Mouse (Mus musculus): Measurements from ENCODE around the gene Gm36176. TPM values are rescaled to one million over a fixed set of nuclear protein-coding genes. Genes with fewer than 3 reads are reported as not detected.
A peak's percentile ranks its signal among the peaks of the same experiment; 100 is the strongest.

The Gm36176 gene
- total RNA-seq, 2 experiments from 2014 or later, result not detected

- peak; percentile 60 for ATAC-seq (replicated peaks; ENCODE audit: poor library complexity)
These were observed 32.4 kb downstream of the Gm36176 start for GRCm38 (mm10) chr10:77878985-77879384.

- peak; percentile 66 for ATAC-seq (replicated peaks; ENCODE audit: poor library complexity)
These were observed 33.7 kb downstream of the Gm36176 start for GRCm38 (mm10) chr10:77880305-77880704.

GRCm38 (mm10) chr10:77882553-77882952 is 36.0 kb downstream of the Gm36176 start:
- ATAC-seq (replicated peaks; ENCODE audit: poor library complexity), result no peak

GRCm38 (mm10) chr10:77886007-77886747 is 39.6 kb downstream of the Gm36176 start:
- no peak for ATAC-seq (replicated peaks; ENCODE audit: poor library complexity)

- 0 out of 2 replicates have a peak, but pooled peaks have one; percentile 6 for ATAC-seq (replicated peaks; ENCODE audit: poor library complexity)
These were observed 44.5 kb downstream of the Gm36176 start for GRCm38 (mm10) chr10:77890987-77891565.

GRCm38 (mm10) chr10:77895562-77895961 is 49.0 kb downstream of the Gm36176 start:
- no peak for ATAC-seq (replicated peaks; ENCODE audit: poor library complexity)

Other genes with a start within 250 kb of the Gm36176 start
Only the 30 nearest of the 33 such genes appear.
- 0.12 and 0.96 TPM in 2 replicates for gene Tspear, start 160.2 kb upstream of the Gm36176 start, total RNA-seq (2015)
- gene Tspear, start 160.2 kb upstream of the Gm36176 start, total RNA-seq (2017), result not detected in 2 replicates
- not detected in 2 replicates for gene Gm19402, start 156.0 kb upstream of the Gm36176 start, total RNA-seq (2015)
- gene Gm19402, start 156.0 kb upstream of the Gm36176 start, total RNA-seq (2017), result not detected in 2 replicates
- gene Gm9508, start 149.6 kb upstream of the Gm36176 start, total RNA-seq (2015), result not detected in 2 replicates
- gene Gm9508, start 149.6 kb upstream of the Gm36176 start, total RNA-seq (2017), result not detected in 2 replicates
- gene Gm10272, start 140.2 kb upstream of the Gm36176 start, total RNA-seq (2015), result not detected in 2 replicates
- not detected in 2 replicates for gene Gm10272, start 140.2 kb upstream of the Gm36176 start, total RNA-seq (2017)
- gene Gm10024, start 135.3 kb upstream of the Gm36176 start, total RNA-seq (2015), result not detected in 2 replicates
- gene Gm10024, start 135.3 kb upstream of the Gm36176 start, total RNA-seq (2017), result not detected in 2 replicates
- gene Gm10142, start 131.0 kb upstream of the Gm36176 start, total RNA-seq (2015), result not detected in 2 replicates
- not detected in 2 replicates for gene Gm10142, start 131.0 kb upstream of the Gm36176 start, total RNA-seq (2017)
- gene Krtap12-1, start 126.2 kb upstream of the Gm36176 start, total RNA-seq (2015), result not detected in 2 replicates
- not detected in 2 replicates for gene Krtap12-1, start 126.2 kb upstream of the Gm36176 start, total RNA-seq (2017)
- gene Gm10100, start 120.3 kb upstream of the Gm36176 start, total RNA-seq (2015), result not detected in 2 replicates
- gene Gm10100, start 120.3 kb upstream of the Gm36176 start, total RNA-seq (2017), result not detected in 2 replicates
- not detected in 2 replicates for gene Gm18596, start 104.2 kb upstream of the Gm36176 start, total RNA-seq (2015)
- gene Gm18596, start 104.2 kb upstream of the Gm36176 start, total RNA-seq (2017), result not detected in 2 replicates
- not detected in 2 replicates for gene Gm9736, start 95.4 kb upstream of the Gm36176 start, total RNA-seq (2015)
- gene Gm9736, start 95.4 kb upstream of the Gm36176 start, total RNA-seq (2017), result not detected in 2 replicates
- gene Gm3233, start 87.1 kb upstream of the Gm36176 start, total RNA-seq (2015), result not detected in 2 replicates
- not detected in 2 replicates for gene Gm3233, start 87.1 kb upstream of the Gm36176 start, total RNA-seq (2017)
- gene Gm3238, start 75.5 kb upstream of the Gm36176 start, total RNA-seq (2015), result not detected in 2 replicates
- not detected in 2 replicates for gene Gm3238, start 75.5 kb upstream of the Gm36176 start, total RNA-seq (2017)
- gene Gm7138, start 69.9 kb upstream of the Gm36176 start, total RNA-seq (2015), result not detected in 2 replicates
- not detected in 2 replicates for gene Gm7138, start 69.9 kb upstream of the Gm36176 start, total RNA-seq (2017)
- not detected in 2 replicates for gene Gm3250, start 64.3 kb upstream of the Gm36176 start, total RNA-seq (2015)
- not detected in 2 replicates for gene Gm3250, start 64.3 kb upstream of the Gm36176 start, total RNA-seq (2017)
- not detected in 2 replicates for gene Gm7137, start 58.6 kb upstream of the Gm36176 start, total RNA-seq (2015)
- gene Gm7137, start 58.6 kb upstream of the Gm36176 start, total RNA-seq (2017), result not detected in 2 replicates
- not detected in 2 replicates for gene Gm9639, start 51.7 kb upstream of the Gm36176 start, total RNA-seq (2015)
- gene Gm9639, start 51.7 kb upstream of the Gm36176 start, total RNA-seq (2017), result not detected in 2 replicates
- not detected in 2 replicates for gene Gm19668, start 47.7 kb upstream of the Gm36176 start, total RNA-seq (2015)
- gene Gm19668, start 47.7 kb upstream of the Gm36176 start, total RNA-seq (2017), result not detected in 2 replicates
- gene Gm9507, start 35.0 kb upstream of the Gm36176 start, total RNA-seq (2015), result not detected in 2 replicates
- not detected in 2 replicates for gene Gm9507, start 35.0 kb upstream of the Gm36176 start, total RNA-seq (2017)
- not detected in 2 replicates for gene Gm2696, start 32.1 kb upstream of the Gm36176 start, total RNA-seq (2015)
- not detected in 2 replicates for gene Gm2696, start 32.1 kb upstream of the Gm36176 start, total RNA-seq (2017)
- gene Krtap10-4, start 19.7 kb upstream of the Gm36176 start, total RNA-seq (2015), result not detected in 2 replicates
- gene Krtap10-4, start 19.7 kb upstream of the Gm36176 start, total RNA-seq (2017), result not detected in 2 replicates
- not detected in 2 replicates for gene Krtap10-10, start 10.9 kb upstream of the Gm36176 start, total RNA-seq (2015)
- not detected in 2 replicates for gene Krtap10-10, start 10.9 kb upstream of the Gm36176 start, total RNA-seq (2017)
- not detected in 2 replicates for gene Gm10318, start 6.1 kb downstream of the Gm36176 start, total RNA-seq (2015)
- not detected in 2 replicates for gene Gm10318, start 6.1 kb downstream of the Gm36176 start, total RNA-seq (2017)
- gene Gm3285, start 15.2 kb downstream of the Gm36176 start, total RNA-seq (2015), result not detected in 2 replicates
- gene Gm3285, start 15.2 kb downstream of the Gm36176 start, total RNA-seq (2017), result not detected in 2 replicates
- 0.12 TPM in 1 of 2 replicates, not detected in the other for gene Lrrc3, start 55.7 kb downstream of the Gm36176 start, total RNA-seq (2015)
- gene Lrrc3, start 55.7 kb downstream of the Gm36176 start, total RNA-seq (2017), result not detected in 2 replicates
- gene Trpm2, start 123.8 kb downstream of the Gm36176 start, total RNA-seq (2015), result 2.7 and 5.1 TPM in 2 replicates
- gene Trpm2, start 123.8 kb downstream of the Gm36176 start, total RNA-seq (2017), result 1.4 and 2.9 TPM in 2 replicates
- gene 1810043G02Rik, start 131.7 kb downstream of the Gm36176 start, total RNA-seq (2015), result 6.0 and 6.4 TPM in 2 replicates
- 5.9 and 11.2 TPM in 2 replicates for gene 1810043G02Rik, start 131.7 kb downstream of the Gm36176 start, total RNA-seq (2017)
- gene Pfkl, start 163.3 kb downstream of the Gm36176 start, total RNA-seq (2015), result 13.7 and 15.5 TPM in 2 replicates
- 36.1 and 44.2 TPM in 2 replicates for gene Pfkl, start 163.3 kb downstream of the Gm36176 start, total RNA-seq (2017)
- gene Dnmt3l, start 195.1 kb downstream of the Gm36176 start, total RNA-seq (2015), result 1.5 and 4.4 TPM in 2 replicates
- 1.3 and 3.2 TPM in 2 replicates for gene Dnmt3l, start 195.1 kb downstream of the Gm36176 start, total RNA-seq (2017)
- not detected in 2 replicates for gene Aire, start 196.8 kb downstream of the Gm36176 start, total RNA-seq (2015)
- gene Aire, start 196.8 kb downstream of the Gm36176 start, total RNA-seq (2017), result not detected in 2 replicates
- gene Icosl, start 222.5 kb downstream of the Gm36176 start, total RNA-seq (2015), result 3.9 and 6.3 TPM in 2 replicates
- 2.6 and 2.9 TPM in 2 replicates for gene Icosl, start 222.5 kb downstream of the Gm36176 start, total RNA-seq (2017)